Mouse (Mus musculus) CH12.LX (cell line): ENCODE data around the gene Olfr1381. TPM values are rescaled to one million over a fixed set of nuclear protein-coding genes. Genes with fewer than 3 reads are reported as not detected.
"Not testable (repeated sequence)": the region's sequence is repeated elsewhere in the genome, so short reads cannot be mapped to it uniquely, and the experiment has no call there.

Experiments used
- DNase-seq: peaks from one replicate; pipeline ENCODE4 v3.0.0-alpha.2; 2013; ENCODE audit errors: extremely low read depth
- H3K27ac ChIP-seq: 2 replicates; pipeline ENCODE4 v1.5.1; 2012; ENCODE audit warnings: low read depth, mild to moderate bottlenecking, control low read depth, moderate library complexity; ENCODE audit not compliant: insufficient read depth
- H3K27me3 ChIP-seq: replicated peaks from 2 replicates; pipeline ENCODE3; 2012; ENCODE audit warnings: inconsistent platforms
- H3K36me3 ChIP-seq, 2 experiments: replicated peaks in 1 of 2; 2 replicates each; pipeline versions ENCODE3 to v1.6.1; 2012; ENCODE audit warnings: inconsistent platforms in 1 of 2, low read length in 1 of 2, mild to moderate bottlenecking in 1 of 2, mixed read lengths in 1 of 2, moderate library complexity in 1 of 2; ENCODE audit not compliant: control insufficient read depth in 1 of 2, insufficient read depth in 1 of 2
- H3K4me1 ChIP-seq, 2 experiments: 2 replicates each; pipeline ENCODE4 v1.6.1; 2012; ENCODE audit warnings: inconsistent platforms in 1 of 2, moderate library complexity in 1 of 2; ENCODE audit not compliant: insufficient read depth in 2 of 2, control insufficient read depth in 1 of 2
- H3K4me2 ChIP-seq: 2 replicates; pipeline ENCODE4 v1.6.1; 2012; ENCODE audit warnings: low read depth, mild to moderate bottlenecking, control low read depth; ENCODE audit not compliant: poor library complexity, insufficient read depth, severe bottlenecking
- H3K4me3 ChIP-seq, 3 experiments: fragments of 150-350 bp in 1 of 3; sonication (generic) in 1 of 3; replicated peaks in 1 of 3; 2 replicates each; pipeline versions ENCODE3 to v1.5.1; 2011 to 2012; ENCODE audit warnings: low read depth in 2 of 3, low read length in 2 of 3, mild to moderate bottlenecking in 2 of 3, moderate library complexity in 2 of 3, control low read depth in 1 of 3, improper control_type of control experiment in 1 of 3, inconsistent platforms in 1 of 3, mixed read lengths in 1 of 3; ENCODE audit not compliant: poor library complexity in 1 of 3
- H3K79me2 ChIP-seq: replicated peaks from 2 replicates; pipeline ENCODE4 v1.6.1; 2012; ENCODE audit warnings: mild to moderate bottlenecking, moderate library complexity; ENCODE audit not compliant: control insufficient read depth, poor library complexity, insufficient read depth, severe bottlenecking; ENCODE audit errors: extremely low read depth
- H3K9ac ChIP-seq: 2 replicates; pipeline ENCODE4 v1.6.1; 2012; ENCODE audit warnings: low read depth, mild to moderate bottlenecking, control low read depth, moderate library complexity; ENCODE audit not compliant: insufficient read depth
- H3K9me3 ChIP-seq: replicated peaks from 2 replicates; pipeline ENCODE3; 2012; ENCODE audit warnings: low read length, inconsistent platforms, mixed read lengths
- BHLHE40 ChIP-seq: IDR thresholded peaks from 2 replicates; pipeline ENCODE4 v1.6.1; 2011; ENCODE audit warnings: mild to moderate bottlenecking, low read depth, low read length, improper control_type of control experiment
- CHD1 ChIP-seq: IDR thresholded peaks from 2 replicates; pipeline ENCODE4 v1.6.1; 2012; ENCODE audit warnings: low read depth, low read length, improper control_type of control experiment, inconsistent platforms
- ELF1 ChIP-seq: IDR thresholded peaks from 2 replicates; pipeline ENCODE4 v1.6.1; 2014; ENCODE audit warnings: low read depth, mild to moderate bottlenecking, inconsistent platforms, low read length, improper control_type of control experiment
- EP300 ChIP-seq: IDR thresholded peaks from 2 replicates; pipeline ENCODE4 v1.6.1; 2011; ENCODE audit warnings: low read length, improper control_type of control experiment
- ETS1 ChIP-seq: conservative IDR thresholded peaks from 2 replicates; pipeline ENCODE4 v1.6.1; 2012; ENCODE audit warnings: low read depth, mild to moderate bottlenecking, inconsistent platforms, low read length, improper control_type of control experiment, moderate library complexity
- GABPA ChIP-seq: IDR thresholded peaks from 2 replicates; pipeline ENCODE4 v1.6.1; 2012; ENCODE audit warnings: low read depth, low read length, improper control_type of control experiment, inconsistent platforms; ENCODE audit not compliant: insufficient replicate concordance
- HCFC1 ChIP-seq: IDR thresholded peaks from 2 replicates; pipeline ENCODE4 v1.6.1; 2012; ENCODE audit warnings: low read depth, mild to moderate bottlenecking, inconsistent platforms, low read length, improper control_type of control experiment
- IRF4 ChIP-seq: IDR thresholded peaks from 2 replicates; pipeline ENCODE4 v1.6.1; 2014; ENCODE audit warnings: low read depth, mild to moderate bottlenecking, inconsistent platforms, low read length, improper control_type of control experiment
- JUN ChIP-seq: IDR thresholded peaks from 2 replicates; pipeline ENCODE4 v1.6.1; 2011; ENCODE audit warnings: low read depth, mild to moderate bottlenecking, low read length, improper control_type of control experiment, moderate library complexity; ENCODE audit not compliant: insufficient read depth
- MAFK ChIP-seq: IDR thresholded peaks from 2 replicates; pipeline ENCODE4 v1.6.1; 2011; ENCODE audit warnings: low read length, improper control_type of control experiment; ENCODE audit not compliant: insufficient replicate concordance
- MAX ChIP-seq: IDR thresholded peaks from 2 replicates; pipeline ENCODE4 v1.6.1; 2011; ENCODE audit warnings: low read length, improper control_type of control experiment
- MAZ ChIP-seq: IDR thresholded peaks from 2 replicates; pipeline ENCODE4 v1.6.1; 2012; ENCODE audit warnings: low read depth, mild to moderate bottlenecking, inconsistent platforms, low read length, improper control_type of control experiment, moderate library complexity
- MEF2A ChIP-seq: IDR thresholded peaks from 2 replicates; pipeline ENCODE4 v1.6.1; 2014; ENCODE audit warnings: low read depth, mild to moderate bottlenecking, inconsistent platforms, low read length, improper control_type of control experiment, borderline replicate concordance
- MXI1 ChIP-seq: IDR thresholded peaks from 2 replicates; pipeline ENCODE4 v1.6.1; 2011; ENCODE audit warnings: mild to moderate bottlenecking, low read depth, low read length, improper control_type of control experiment
- MYC ChIP-seq: IDR thresholded peaks from 2 replicates; pipeline ENCODE4 v1.6.1; 2011; ENCODE audit warnings: low read depth, mild to moderate bottlenecking, improper control_type of control experiment, low read length
- NELFE ChIP-seq: IDR thresholded peaks from 2 replicates; pipeline ENCODE4 v1.6.1; 2011; ENCODE audit warnings: low read depth, low read length, improper control_type of control experiment
- NRF1 ChIP-seq: IDR thresholded peaks from 2 replicates; pipeline ENCODE4 v1.6.1; 2014; ENCODE audit warnings: low read depth, mild to moderate bottlenecking, inconsistent platforms, low read length, improper control_type of control experiment, moderate library complexity
- POLR2A ChIP-seq: IDR thresholded peaks from 2 replicates; pipeline ENCODE4 v1.6.1; 2011; ENCODE audit warnings: low read depth, mild to moderate bottlenecking, improper control_type of control experiment, low read length
- POLR2AphosphoS2 ChIP-seq: IDR thresholded peaks from 2 replicates; pipeline ENCODE4 v1.6.1; 2011; ENCODE audit warnings: low read depth, low read length, improper control_type of control experiment
- RCOR1 ChIP-seq: conservative IDR thresholded peaks from 2 replicates; pipeline ENCODE4 v1.6.1; 2012; ENCODE audit warnings: low read depth, mild to moderate bottlenecking, inconsistent platforms, low read length, improper control_type of control experiment
- SIN3A ChIP-seq: IDR thresholded peaks from 2 replicates; pipeline ENCODE4 v1.6.1; 2012; ENCODE audit warnings: low read length, improper control_type of control experiment, inconsistent platforms
- TBP ChIP-seq: conservative IDR thresholded peaks from 2 replicates; pipeline ENCODE4 v1.6.1; 2011; ENCODE audit warnings: low read depth, low read length, improper control_type of control experiment
- TCF12 ChIP-seq: IDR thresholded peaks from 2 replicates; pipeline ENCODE4 v1.6.1; 2014; ENCODE audit warnings: low read depth, mild to moderate bottlenecking, inconsistent platforms, low read length, improper control_type of control experiment
- USF1 ChIP-seq: IDR thresholded peaks from 2 replicates; pipeline ENCODE4 v1.6.1; 2014; ENCODE audit warnings: low read depth, mild to moderate bottlenecking, inconsistent platforms, low read length, improper control_type of control experiment
- USF2 ChIP-seq: conservative IDR thresholded peaks from 2 replicates; pipeline ENCODE4 v1.6.1; 2011; ENCODE audit warnings: low read depth, low read length, improper control_type of control experiment
- ZMIZ1 ChIP-seq: IDR thresholded peaks from 2 replicates; pipeline ENCODE4 v1.6.1; 2012; ENCODE audit warnings: low read depth, mild to moderate bottlenecking, inconsistent platforms, low read length, improper control_type of control experiment
- dilution Hi-C: fragments of 300-500 bp; cut with MboI; formaldehyde crosslinking; loops from 2 replicates; pipeline ENCODE4 v1.14.3; 2020; ENCODE audit warnings: low sequenced_read_pairs; ENCODE audit not compliant: extremely low pct_unique_long_range_greater_than_20kb, extremely low pct_ligation_motif_present
- in situ Hi-C: fragments of 300-500 bp; cut with MboI; formaldehyde crosslinking; loops from 3 replicates; pipeline ENCODE4 v1.14.3; 2019; ENCODE audit warnings: low sequenced_read_pairs, low pct_ligation_motif_present, low pct_unique_long_range_greater_than_20kb, mixed read lengths
- polyA plus RNA-seq: library from polyadenylated mRNA; unstranded; fragments of >175 nt; gene quantifications from 2 replicates; pipeline ENCODE4 v1.2.1, GENCODE M21; 2012; ENCODE audit warnings: low read depth; ENCODE audit not compliant: insufficient read length
- total RNA-seq, 2 experiments: library from RNA; depleted of rRNA; stranded (reverse); fragments of 300-350 nt in 1 of 2; fragments of >200 nt in 1 of 2; gene quantifications; 2 replicates each; pipeline ENCODE4 v1.2.3; 2012 to 2014

Olfr1381 gene
- total RNA-seq (2012; rRNA removed) = not detected in 2 replicates
- total RNA-seq (2014; rRNA removed) = not detected in 2 replicates
- not detected in 2 replicates for polyA plus RNA-seq

- in situ Hi-C loops, H3K79me2 ChIP-seq, H3K27ac ChIP-seq, H3K9me3 ChIP-seq, H3K4me1 ChIP-seq, DNase-seq, H3K36me3 ChIP-seq, H3K9ac ChIP-seq, H3K4me3 ChIP-seq, H3K4me2 ChIP-seq, dilution Hi-C loops, H3K27me3 ChIP-seq: not testable (repeated sequence)
Observed at GRCm38 (mm10) chr11:49543149-49543548, at the start of gene Olfr1381. Gene Olfr1381, plus strand, starts transcription at chr11:49543449.

DNA sequence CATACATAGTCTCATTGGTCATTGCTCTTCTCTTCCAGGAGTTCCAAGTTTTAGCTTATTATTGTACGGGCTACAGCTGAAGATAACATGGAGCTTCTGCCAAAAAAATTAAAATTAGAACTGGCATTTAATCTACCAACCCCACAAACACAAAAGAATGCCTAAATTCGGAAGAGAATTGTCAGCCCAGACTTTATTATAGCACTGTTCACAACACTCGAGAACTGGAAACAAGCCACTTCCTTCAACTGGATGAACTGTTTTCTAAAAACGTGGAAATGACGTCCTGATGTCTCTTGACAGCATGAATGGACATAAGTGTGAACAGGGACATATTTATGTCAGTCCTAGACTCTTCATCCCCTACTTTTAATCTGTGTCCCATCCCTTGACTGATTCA, 25.2 kb upstream of the Olfr1381 start:
- DNase-seq = no peak
- peaks cover 19% of the 10 kb centered on the region for H3K27me3 ChIP-seq
- dilution Hi-C loops = no loop called here
- no peak for TF ChIP-seq ETS1
- no peak for TF ChIP-seq NELFE
- no peak for TF ChIP-seq MEF2A
- no peak for TF ChIP-seq SIN3A
- TF ChIP-seq IRF4 = no peak
- TF ChIP-seq EP300 = no peak
- TF ChIP-seq MAX = no peak
- no peak for TF ChIP-seq ELF1
- no peak for TF ChIP-seq POLR2A
- no peak for TF ChIP-seq GABPA
- no peak overlapping the region for H3K9ac ChIP-seq
- no peak overlapping the region for H3K4me3 ChIP-seq
- no peaks in the 10 kb centered on the region for H3K79me2 ChIP-seq
- no peaks in the 10 kb centered on the region for H3K4me1 ChIP-seq
- H3K4me2 ChIP-seq = no peak overlapping the region
- no peaks in the 10 kb centered on the region for H3K9me3 ChIP-seq
- in situ Hi-C loops = no loop called here
- H3K36me3 ChIP-seq = no peaks in the 10 kb centered on the region
- no peak overlapping the region for H3K27ac ChIP-seq

- in situ Hi-C loops (no loop called here), dilution Hi-C loops (no loop called here)
- Histone ChIP-seq H3K27ac (no peak within 1 kb of the TSS), H3K4me2 (no peak within 1 kb of the TSS), H3K4me1 (no peaks in the 10 kb centered on the region), H3K4me3 (no peak within 1 kb of the TSS), H3K27me3 (peaks cover 16% of the 10 kb centered on the region), H3K9me3 (no peaks in the 10 kb centered on the region), H3K36me3 (no peaks in the 10 kb centered on the region), H3K9ac (no peak within 1 kb of the TSS), H3K79me2 (no peaks in the 10 kb centered on the region)
- TF ChIP-seq TBP = no peak
- no peak for TF ChIP-seq USF2
- TF ChIP-seq GABPA = no peak
- TF ChIP-seq MXI1 = no peak
- TF ChIP-seq TCF12 = no peak
- TF ChIP-seq BHLHE40 = no peak
- TF ChIP-seq NRF1 = no peak
- TF ChIP-seq MAZ = no peak
- no peak for TF ChIP-seq JUN
- TF ChIP-seq MAFK = no peak
- TF ChIP-seq ETS1 = no peak
- no peak for TF ChIP-seq ZMIZ1
- TF ChIP-seq USF1 = no peak
- TF ChIP-seq HCFC1 = no peak
- TF ChIP-seq EP300 = no peak
- TF ChIP-seq IRF4 = no peak
- TF ChIP-seq MYC = no peak
- no peak for TF ChIP-seq POLR2AphosphoS2
- no peak for TF ChIP-seq RCOR1
- no peak for TF ChIP-seq CHD1
- no peak for DNase-seq
Observed at GRCm38 (mm10) chr11:49519348-49519747, 23.9 kb upstream of the Olfr1381 start, which contains the start of gene Olfr1383. Gene Olfr1383, plus strand, starts transcription at chr11:49519648.
